Mouse (Mus musculus) midbrain, postnatal 0 days (tissue): ENCODE data around the gene Fam151b. TPM values are rescaled to one million over a fixed set of nuclear protein-coding genes. Genes with fewer than 3 reads are reported as not detected.

ENCODE experiments used
- ATAC-seq: fragments of 200-750 bp; cut with Nextera tagmentation; 2 replicates; pipeline ENCODE4 v1.8.0; 2017; ENCODE audit warnings: moderate number of reproducible peaks, mild to moderate bottlenecking, moderate TSS enrichment, moderate library complexity; ENCODE audit not compliant: low FRiP score
- DNase-seq: peaks from one replicate; pipeline ENCODE4 v3.0.0-alpha.2; 2015; ENCODE audit warnings: low spot score
- H3K27ac ChIP-seq: fragments of 300-500 bp; sonication (generic); 2 replicates; pipeline ENCODE4 v1.5.1; 2014; ENCODE audit warnings: low read depth, mild to moderate bottlenecking, low read length, mixed read lengths
- H3K27me3 ChIP-seq: fragments of 300-500 bp; sonication (generic); 2 replicates; pipeline ENCODE4 v1.6.1; 2014; ENCODE audit warnings: low read length, control low read depth, mixed read lengths; ENCODE audit not compliant: insufficient read depth
- H3K36me3 ChIP-seq: fragments of 300-500 bp; sonication (generic); 2 replicates; pipeline ENCODE4 v1.6.1; 2014; ENCODE audit warnings: low read length, control low read depth, mixed read lengths; ENCODE audit not compliant: insufficient read depth
- H3K4me1 ChIP-seq: fragments of 300-500 bp; sonication (generic); 2 replicates; pipeline ENCODE4 v1.6.1; 2014; ENCODE audit warnings: mild to moderate bottlenecking, control low read depth, antibody characterized with exemption, low read length, mixed read lengths; ENCODE audit not compliant: insufficient read depth
- H3K4me2 ChIP-seq: fragments of 300-500 bp; sonication (generic); 2 replicates; pipeline ENCODE4 v1.6.1; 2014; ENCODE audit warnings: low read depth, mild to moderate bottlenecking, low read length, mixed read lengths; ENCODE audit not compliant: poor library complexity, severe bottlenecking
- H3K4me3 ChIP-seq: fragments of 300-500 bp; sonication (generic); 2 replicates; pipeline ENCODE4 v1.5.1; 2014; ENCODE audit warnings: low read depth, mild to moderate bottlenecking, low read length, moderate library complexity
- H3K9ac ChIP-seq: fragments of 300-500 bp; sonication (generic); replicated peaks from 2 replicates; pipeline ENCODE4 v1.6.1; 2014; ENCODE audit warnings: mild to moderate bottlenecking, low read length, moderate library complexity, mixed read lengths; ENCODE audit not compliant: poor library complexity, severe bottlenecking
- H3K9me3 ChIP-seq: fragments of 300-500 bp; sonication (generic); 2 replicates; pipeline ENCODE4 v1.6.1; 2016; ENCODE audit warnings: low read length, control low read depth
- CTCF ChIP-seq: IDR thresholded peaks from 2 replicates; pipeline ENCODE4 v1.5.1; 2016; ENCODE audit warnings: antibody characterized with exemption, mild to moderate bottlenecking
- whole genome bisulfite sequencing: fragments of 180-500 bp; shearing (Covaris S2); extraction: QIAGEN DNeasy Blood & Tissue Kit; methylation state at CpG from one replicate; pipeline ENCODE4 v1.1.7; 2014; 5-methylcytosine and 5-hydroxymethylcytosine counted together
- polyA plus RNA-seq: library from polyadenylated mRNA; unstranded; fragments of >200 nt; fragmentation: Nextera tagmentation; extraction: Ambion mirVana; gene quantifications from 2 replicates; pipeline ENCODE4 v1.2.1, GENCODE M21; 2015
- total RNA-seq: library from RNA; depleted of rRNA; stranded (reverse); fragments of >200 nt; gene quantifications from 2 replicates; pipeline ENCODE4 v1.2.3, GENCODE M21; 2014; rRNA removed

Fam151b gene
- total and polyA plus RNA-seq, 2 experiments from 2014 or later = 0.17 to 7.3 TPM

GRCm38 (mm10) chr13:92403496-92403895 lies 80.3 kb downstream of the Fam151b start:
- H3K36me3 ChIP-seq = no peaks in the 10 kb centered on the region
- H3K27me3 ChIP-seq = no peaks in the 10 kb centered on the region
- no peak overlapping the region for H3K9ac ChIP-seq
- WGBS = 89% methylated on average over 3 of the region's 3 CpGs
- TF ChIP-seq CTCF = no peak
- H3K4me2 ChIP-seq = no peak overlapping the region
- no peak overlapping the region for H3K4me3 ChIP-seq
- no peaks in the 10 kb centered on the region for H3K9me3 ChIP-seq
- no peaks in the 10 kb centered on the region for H3K4me1 ChIP-seq
- H3K27ac ChIP-seq = no peak overlapping the region
- no peak for ATAC-seq
- no peak for DNase-seq

GRCm38 (mm10) chr13:92402063-92402462 lies 81.8 kb downstream of the Fam151b start:
- Histone ChIP-seq H3K4me3 (no peak overlapping the region), H3K27ac (no peak overlapping the region), H3K36me3 (no peaks in the 10 kb centered on the region), H3K9ac (no peak overlapping the region), H3K4me1 (no peaks in the 10 kb centered on the region), H3K9me3 (no peaks in the 10 kb centered on the region), H3K4me2 (no peak overlapping the region), H3K27me3 (no peaks in the 10 kb centered on the region)
- ATAC-seq = no peak
- DNase-seq = no peak
- WGBS = 66% methylated on average over 2 of the region's 2 CpGs
- TF ChIP-seq CTCF = no peak

Other genes starting within 250 kb of the Fam151b start
- gene Gm20379, start 178.0 kb downstream of the Fam151b start, total RNA-seq = not detected in 2 replicates
- 0.30 and 0.45 TPM in 2 replicates for gene Gm20379, start 178.0 kb downstream of the Fam151b start, polyA plus RNA-seq
- 2.4 and 3.2 TPM in 2 replicates for gene Dhfr, start 129.3 kb downstream of the Fam151b start, total RNA-seq
- 1.9 and 2.1 TPM in 2 replicates for gene Dhfr, start 129.3 kb downstream of the Fam151b start, polyA plus RNA-seq
- gene Msh3, start 129.0 kb downstream of the Fam151b start, total RNA-seq = 18.6 and 28.8 TPM in 2 replicates
- gene Msh3, start 129.0 kb downstream of the Fam151b start, polyA plus RNA-seq = 18.8 and 19.7 TPM in 2 replicates
- gene Ankrd34b, start 58.1 kb downstream of the Fam151b start, total RNA-seq = 6.8 and 8.1 TPM in 2 replicates
- gene Ankrd34b, start 58.1 kb downstream of the Fam151b start, polyA plus RNA-seq = 4.2 and 4.8 TPM in 2 replicates
- 16.8 and 18.3 TPM in 2 replicates for gene Zfyve16, start 46.9 kb upstream of the Fam151b start, total RNA-seq
- gene Zfyve16, start 46.9 kb upstream of the Fam151b start, polyA plus RNA-seq = 5.1 and 6.1 TPM in 2 replicates
- not detected in 2 replicates for gene Spz1, start 92.2 kb upstream of the Fam151b start, total RNA-seq
- gene Spz1, start 92.2 kb upstream of the Fam151b start, polyA plus RNA-seq = not detected in 2 replicates
- 38.4 and 40.7 TPM in 2 replicates for gene Serinc5, start 127.1 kb upstream of the Fam151b start, total RNA-seq
- gene Serinc5, start 127.1 kb upstream of the Fam151b start, polyA plus RNA-seq = 12.8 and 13.5 TPM in 2 replicates